Mouse (Mus musculus) macrophage (primary cell): Measurements from ENCODE around the gene Fis1. TPM values are rescaled to one million over a fixed set of nuclear protein-coding genes. Genes with fewer than 3 reads are reported as not detected.
A peak's percentile ranks its signal among the peaks of the same experiment; 100 is the strongest.

Source experiments
- H3K27ac ChIP-seq: fragments of 350-480 bp; formaldehyde crosslinking; 2 replicates; pipeline ENCODE4 v1.9.0; 2021
- H3K36me3 ChIP-seq: fragments of 350-480 bp; formaldehyde crosslinking; 2 replicates; pipeline ENCODE4 v1.9.0; 2021; ENCODE audit errors: inconsistent target
- H3K4me3 ChIP-seq: fragments of 350-480 bp; formaldehyde crosslinking; 2 replicates; pipeline ENCODE4 v1.9.0; 2021; ENCODE audit errors: inconsistent target
- H3K79me2 ChIP-seq: fragments of 350-480 bp; formaldehyde crosslinking; 2 replicates; pipeline ENCODE4 v1.9.0; 2021; ENCODE audit errors: inconsistent target
- WGBS: methylation state at CpG from one replicate; pipeline ENCODE4 v1.1.7; 2026; ENCODE audit warnings: inconsistent platforms; ENCODE audit not compliant: missing documents; 5-methylcytosine and 5-hydroxymethylcytosine counted together
- polyA plus RNA-seq: library from polyadenylated mRNA; stranded (reverse); fragments of 250-400 nt; gene quantifications from 3 replicates; pipeline ENCODE4 v1.2.4, GENCODE M21; 2018; ENCODE audit warnings: inconsistent platforms

Fis1 gene
- polyA plus RNA-seq, 1 experiment from 2014 or later: 118 TPM

GRCm38 (mm10) chr5:136970703-136971102, 17.6 kb downstream of the Fis1 start:
- WGBS: 80% methylated on average over 1 of the region's 1 CpGs
- H3K36me3 ChIP-seq: peaks cover 8% of the 10 kb centered on the region; the same call in 1 of the 2 replicates
- no peak overlapping the region for H3K4me3 ChIP-seq
- H3K79me2 ChIP-seq: no peaks in the 10 kb centered on the region
- H3K27ac ChIP-seq: no peak overlapping the region

- H3K4me3 ChIP-seq: no peak overlapping the region
- H3K79me2 ChIP-seq: no peaks in the 10 kb centered on the region
- no peak overlapping the region for H3K27ac ChIP-seq
- no peaks in the 10 kb centered on the region for H3K36me3 ChIP-seq
- WGBS: 28% methylated on average over 8 of the region's 8 CpGs
Observed at GRCm38 (mm10) chr5:136973670-136974069, 20.6 kb downstream of the Fis1 start.

DNA sequence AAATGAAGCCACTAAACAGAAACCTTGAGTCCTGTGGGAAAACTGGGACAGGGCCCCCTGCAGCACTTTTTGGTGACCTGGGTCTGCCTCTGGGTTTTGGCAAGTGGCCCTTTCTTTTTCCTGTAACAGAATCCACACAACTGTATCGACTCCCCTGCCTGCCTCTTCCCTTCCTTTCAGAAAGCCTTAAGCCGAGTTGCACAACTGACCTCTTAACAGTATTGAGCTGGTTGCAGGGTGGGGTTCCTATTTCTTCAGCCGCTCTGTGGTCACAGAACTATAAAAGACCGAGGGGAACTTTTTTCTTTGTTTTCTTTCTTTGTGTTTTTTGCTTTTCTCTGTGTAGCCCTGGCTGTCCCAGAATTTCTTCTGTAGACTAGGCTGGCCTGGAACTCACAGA, 24.7 kb downstream of the Fis1 start:
- WGBS: 0% methylated on average over 4 of the region's 4 CpGs
- Histone ChIP-seq H3K27ac (peak overlapping the region; percentile 15; the same call in 1 of the 2 replicates), H3K4me3 (no peak overlapping the region)

GRCm38 (mm10) chr5:136979762-136980161, 26.7 kb downstream of the Fis1 start:
- Histone ChIP-seq H3K36me3 (peaks cover 26% of the 10 kb centered on the region; the same call in 1 of the 2 replicates), H3K79me2 (peaks cover 3% of the 10 kb centered on the region; the same call in 1 of the 2 replicates), H3K27ac (no peak overlapping the region), H3K4me3 (no peak overlapping the region)
- WGBS: 56% methylated on average over 2 of the region's 2 CpGs

More for the DNA sequence above, 24.7 kb downstream of the Fis1 start:
- Histone ChIP-seq H3K79me2 (no peaks in the 10 kb centered on the region), H3K36me3 (peaks cover 11% of the 10 kb centered on the region; the same call in 1 of the 2 replicates)

DNA sequence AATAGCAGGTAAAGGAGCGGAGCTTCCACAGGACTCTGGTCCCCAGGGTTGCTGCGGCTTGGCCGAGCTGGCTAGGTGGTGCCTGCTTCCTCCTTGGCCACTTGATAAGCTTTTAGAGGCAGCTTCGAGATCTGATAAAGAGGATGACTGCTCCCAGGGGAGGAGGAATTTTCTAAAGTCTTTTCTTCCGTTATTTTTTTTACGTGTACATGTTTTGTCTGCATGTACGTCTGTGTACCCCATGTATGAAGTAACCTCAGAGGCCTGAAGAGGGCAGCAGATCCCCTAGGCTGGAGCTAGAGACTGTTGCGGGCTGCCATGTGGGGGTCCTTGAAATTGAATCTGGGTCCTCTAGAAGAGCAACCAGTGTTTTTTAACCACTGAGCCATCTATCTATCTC, 27.9 kb downstream of the Fis1 start:
- Histone ChIP-seq H3K4me3 (no peak overlapping the region), H3K27ac (no peak overlapping the region), H3K36me3 (peaks cover 27% of the 10 kb centered on the region; the same call in 1 of the 2 replicates), H3K79me2 (peaks cover 15% of the 10 kb centered on the region)
- 91% methylated on average over 8 of the region's 8 CpGs for WGBS

DNA sequence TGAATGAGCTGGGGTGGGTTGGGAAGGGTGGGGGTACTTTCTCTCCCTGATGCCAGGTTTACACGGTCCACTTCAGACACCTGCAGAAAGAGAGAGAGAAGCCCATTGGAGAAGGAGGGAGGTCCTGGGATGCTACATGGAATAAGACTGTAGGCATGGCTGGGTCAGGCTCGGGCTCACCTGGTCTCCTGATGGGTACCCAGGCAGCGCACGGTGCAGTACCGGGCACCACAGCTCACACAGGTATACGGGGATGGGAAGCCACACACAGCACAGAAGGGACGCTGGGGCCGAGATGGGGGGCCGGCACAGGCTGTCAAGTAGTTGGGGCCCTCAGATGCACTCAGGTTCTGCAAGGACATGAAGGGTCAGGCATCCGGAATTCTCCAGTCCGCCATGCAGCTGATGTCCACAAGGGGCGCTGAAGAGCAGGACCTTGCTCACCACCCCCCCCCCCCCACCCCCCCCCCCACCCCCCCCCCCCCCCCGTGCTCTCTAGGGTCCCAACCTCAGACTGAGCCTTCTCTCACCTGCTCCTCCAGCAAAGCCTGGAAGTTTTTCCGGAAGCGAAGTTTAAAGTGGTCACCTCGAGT, 29.4 kb downstream of the Fis1 start:
- WGBS: 75% methylated on average over 9 of the region's 16 CpGs
- Histone ChIP-seq H3K4me3 (no peak overlapping the region), H3K79me2 (peaks cover 21% of the 10 kb centered on the region), H3K27ac (no peak overlapping the region), H3K36me3 (peaks cover 27% of the 10 kb centered on the region; the same call in 1 of the 2 replicates)

- Histone ChIP-seq H3K79me2 (peaks cover 21% of the 10 kb centered on the region), H3K27ac (no peak overlapping the region), H3K4me3 (no peak overlapping the region), H3K36me3 (peaks cover 34% of the 10 kb centered on the region; the same call in 1 of the 2 replicates)
- 93% methylated on average over 14 of the region's 14 CpGs for WGBS
Observed at GRCm38 (mm10) chr5:136984828-136985227, 31.8 kb downstream of the Fis1 start.

- H3K27ac ChIP-seq: peak within 1 kb of the TSS; percentile 69
- H3K36me3 ChIP-seq: peaks cover 48% of the 10 kb centered on the region
- 1% methylated on average over 26 of the region's 26 CpGs for WGBS
Observed at GRCm38 (mm10) chr5:136986695-136987137, 33.6 kb downstream of the Fis1 start, which contains the start of gene Plod3. TSS of gene Plod3 (plus strand) at chr5:136987019.

DNA sequence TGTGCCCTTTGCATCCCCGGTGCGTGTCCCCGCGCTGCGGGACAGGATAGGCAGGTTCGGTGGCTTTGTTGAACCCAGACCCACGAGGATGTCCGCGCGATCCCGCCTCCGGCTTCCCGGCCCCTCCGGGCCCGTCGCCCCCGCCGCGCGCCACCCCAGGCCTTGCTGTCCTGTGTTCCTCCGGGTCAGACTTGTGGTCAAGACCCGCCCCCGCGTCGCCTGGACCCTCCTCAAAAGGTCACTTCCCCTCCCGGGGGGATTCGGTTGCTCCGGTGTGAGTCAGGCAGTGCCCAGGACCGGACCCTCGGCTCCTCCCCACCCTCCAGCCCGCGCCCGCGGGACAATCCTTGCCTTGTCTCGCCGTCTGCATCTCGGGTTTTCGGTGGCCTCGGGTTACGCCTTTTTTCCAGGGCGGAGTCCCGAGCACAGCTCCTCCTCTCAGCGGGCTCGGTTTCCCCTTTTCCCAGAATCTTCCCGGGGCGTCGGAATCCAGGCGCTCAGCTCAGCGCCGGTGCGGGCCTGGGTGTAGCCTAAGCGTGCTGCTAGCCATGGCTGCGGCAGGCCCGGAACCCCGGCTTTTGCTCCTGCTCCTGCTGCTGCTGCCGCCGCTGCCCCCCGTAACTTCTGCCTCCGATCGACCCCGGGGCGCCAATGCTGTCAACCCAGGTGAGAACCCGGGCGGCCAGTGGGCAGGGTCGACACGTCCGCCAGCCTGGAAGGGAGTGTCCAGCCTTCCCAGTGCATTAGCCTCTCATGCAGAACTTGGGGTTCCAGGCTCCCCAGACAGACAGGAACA, 34.3 kb downstream of the Fis1 start:
- WGBS: under 1% methylated on average over 65 of the region's 67 CpGs
- peak overlapping the region; percentile 69 for H3K27ac ChIP-seq
- H3K36me3 ChIP-seq: peaks cover 48% of the 10 kb centered on the region
- peak overlapping the region; percentile 64 for H3K4me3 ChIP-seq
- peaks cover 21% of the 10 kb centered on the region for H3K79me2 ChIP-seq

More at GRCm38 (mm10) chr5:136986695-136987137, 33.6 kb downstream of the Fis1 start, which contains the start of gene Plod3:
- Histone ChIP-seq H3K79me2 (peaks cover 21% of the 10 kb centered on the region), H3K4me3 (peak within 1 kb of the TSS; percentile 64)

GRCm38 (mm10) chr5:136987934-136988271, 34.8 kb downstream of the Fis1 start, which contains the start of gene Znhit1:
TSS of gene Znhit1 (minus strand) at chr5:136988021.
- Histone ChIP-seq H3K79me2 (peaks cover 21% of the 10 kb centered on the region), H3K27ac (peak within 1 kb of the TSS; percentile 69), H3K4me3 (peak within 1 kb of the TSS; percentile 64), H3K36me3 (peaks cover 52% of the 10 kb centered on the region)
- WGBS: 1% methylated on average over 11 of the region's 12 CpGs

DNA sequence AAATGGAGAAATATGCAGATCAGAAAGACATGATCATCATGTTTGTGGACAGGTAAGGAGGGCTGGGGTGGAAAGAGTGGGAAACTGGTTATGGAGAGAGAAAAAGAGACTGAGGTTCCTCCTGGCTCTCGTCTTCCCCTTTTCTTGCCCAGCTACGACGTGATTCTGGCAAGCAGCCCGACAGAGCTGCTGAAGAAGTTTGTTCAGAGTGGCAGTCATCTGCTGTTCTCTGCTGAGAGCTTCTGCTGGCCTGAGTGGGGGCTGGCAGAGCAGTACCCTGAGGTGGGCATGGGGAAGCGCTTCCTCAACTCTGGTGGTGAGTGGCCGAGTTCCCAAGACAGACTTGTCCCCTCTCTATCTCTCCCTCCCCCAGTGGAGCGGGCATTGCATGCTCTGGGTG, 35.3 kb downstream of the Fis1 start:
- H3K79me2 ChIP-seq: peaks cover 21% of the 10 kb centered on the region
- peak overlapping the region; percentile 69 for H3K27ac ChIP-seq
- 13% methylated on average over 7 of the region's 7 CpGs for WGBS
- H3K4me3 ChIP-seq: peak overlapping the region; percentile 64
- H3K36me3 ChIP-seq: peaks cover 55% of the 10 kb centered on the region

DNA sequence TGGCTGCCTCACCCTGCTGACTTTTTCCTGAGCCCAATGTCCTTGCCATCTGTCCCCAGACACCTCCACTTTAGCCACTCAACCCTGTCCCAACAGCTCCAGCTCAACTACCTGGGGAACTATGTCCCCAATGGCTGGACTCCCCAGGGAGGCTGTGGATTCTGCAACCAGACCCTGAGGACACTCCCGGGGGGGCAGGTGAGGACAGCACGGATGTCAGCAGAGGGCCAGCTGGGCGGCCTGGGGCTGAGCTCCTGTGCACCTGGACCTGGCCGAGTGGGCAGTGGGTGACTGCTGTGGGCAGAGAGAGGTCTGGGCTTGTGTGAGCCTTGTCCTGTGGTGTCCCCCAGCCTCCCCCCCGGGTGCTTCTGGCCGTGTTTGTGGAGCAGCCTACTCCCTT, 36.7 kb downstream of the Fis1 start:
- Histone ChIP-seq H3K4me3 (no peak overlapping the region), H3K27ac (no peak overlapping the region), H3K79me2 (peaks cover 18% of the 10 kb centered on the region), H3K36me3 (peaks cover 54% of the 10 kb centered on the region)
- WGBS: 98% methylated on average over 6 of the region's 6 CpGs

- no peak overlapping the region for H3K27ac ChIP-seq
- H3K36me3 ChIP-seq: peaks cover 13% of the 10 kb centered on the region; the same call in 1 of the 2 replicates
- WGBS: 88% methylated on average over 4 of the region's 5 CpGs
- no peaks in the 10 kb centered on the region for H3K79me2 ChIP-seq
- no peak overlapping the region for H3K4me3 ChIP-seq
Observed at GRCm38 (mm10) chr5:136999449-136999848, 46.4 kb downstream of the Fis1 start.

- WGBS: 90% methylated on average over 2 of the region's 2 CpGs
- no peak overlapping the region for H3K27ac ChIP-seq
- H3K4me3 ChIP-seq: no peak overlapping the region
- H3K79me2 ChIP-seq: no peaks in the 10 kb centered on the region
- H3K36me3 ChIP-seq: peaks cover 1% of the 10 kb centered on the region; the same call in 1 of the 2 replicates
Observed at GRCm38 (mm10) chr5:137000612-137001011, 47.5 kb downstream of the Fis1 start.

- no peak overlapping the region for H3K4me3 ChIP-seq
- 69% methylated on average over 8 of the region's 8 CpGs for WGBS
- H3K79me2 ChIP-seq: no peaks in the 10 kb centered on the region
- H3K27ac ChIP-seq: no peak overlapping the region
- H3K36me3 ChIP-seq: no peaks in the 10 kb centered on the region
Observed at GRCm38 (mm10) chr5:137007276-137007675, 54.2 kb downstream of the Fis1 start.
